Mouse (Mus musculus) lung, postnatal 0 days (tissue): Measurements from ENCODE around the gene Olfr351. TPM values are rescaled to one million over a fixed set of nuclear protein-coding genes. Genes with fewer than 3 reads are reported as not detected.

ENCODE experiments used
- ATAC-seq: fragments of 200-750 bp; cut with Nextera tagmentation; 2 replicates; pipeline ENCODE4 v1.8.0; 2017; ENCODE audit warnings: moderate library complexity
- DNase-seq: peaks from one replicate; pipeline ENCODE4 v3.0.0-alpha.2; 2016; ENCODE audit warnings: low spot score
- H3K27ac ChIP-seq: fragments of 300-500 bp; sonication (generic); 2 replicates; pipeline ENCODE4 v1.5.1; 2014; ENCODE audit warnings: antibody characterized with exemption, mild to moderate bottlenecking, low read length, mixed read lengths
- H3K27me3 ChIP-seq: fragments of 300-500 bp; sonication (generic); replicated peaks from 2 replicates; pipeline ENCODE4 v1.6.1; 2014; ENCODE audit warnings: low read length, mixed read lengths; ENCODE audit not compliant: insufficient read depth
- H3K36me3 ChIP-seq: fragments of 300-500 bp; sonication (generic); 2 replicates; pipeline ENCODE4 v1.6.1; 2014; ENCODE audit warnings: low read length, mixed read lengths; ENCODE audit not compliant: insufficient read depth
- H3K4me1 ChIP-seq: fragments of 300-500 bp; sonication (generic); 2 replicates; pipeline ENCODE4 v1.6.1; 2014; ENCODE audit warnings: antibody characterized with exemption, low read depth, low read length, mixed read lengths; ENCODE audit not compliant: insufficient read depth
- H3K4me2 ChIP-seq: fragments of 300-500 bp; sonication (generic); replicated peaks from 2 replicates; pipeline ENCODE4 v1.6.1; 2014; ENCODE audit warnings: low read depth, mild to moderate bottlenecking, low read length, moderate library complexity, mixed read lengths
- H3K4me3 ChIP-seq: fragments of 300-500 bp; sonication (generic); 2 replicates; pipeline ENCODE4 v1.5.1; 2014; ENCODE audit warnings: low read depth, low read length
- H3K9ac ChIP-seq: fragments of 300-500 bp; sonication (generic); replicated peaks from 2 replicates; pipeline ENCODE4 v1.6.1; 2014; ENCODE audit warnings: low read depth, mild to moderate bottlenecking
- H3K9me3 ChIP-seq: fragments of 300-500 bp; sonication (generic); 2 replicates; pipeline ENCODE4 v1.6.1; 2016; ENCODE audit warnings: low read length, mixed read lengths
- CTCF ChIP-seq: IDR thresholded peaks from 2 replicates; pipeline ENCODE4 v1.5.1; 2016; ENCODE audit warnings: antibody characterized with exemption, mild to moderate bottlenecking
- EP300 ChIP-seq: IDR thresholded peaks from 2 replicates; pipeline ENCODE4 v1.6.1; 2016; ENCODE audit warnings: antibody characterized with exemption, mild to moderate bottlenecking, control low read depth
- WGBS: fragments of 180-500 bp; shearing (Covaris S2); extraction: QIAGEN DNeasy Blood & Tissue Kit; methylation state at CpG from one replicate; pipeline ENCODE4 v1.1.7; 2014; 5-methylcytosine and 5-hydroxymethylcytosine counted together
- polyA plus RNA-seq: library from polyadenylated mRNA; unstranded; fragments of >200 nt; fragmentation: Nextera tagmentation; extraction: Ambion mirVana; gene quantifications from 2 replicates; pipeline ENCODE4 v1.2.1, GENCODE M21; 2015

Gene Olfr351
- polyA plus RNA-seq, result not detected in 2 replicates

- Histone ChIP-seq H3K4me3 (no peak within 1 kb of the TSS), H3K4me1 (no peaks in the 10 kb centered on the region), H3K9me3 (no peaks in the 10 kb centered on the region), H3K36me3 (no peaks in the 10 kb centered on the region), H3K27ac (no peak within 1 kb of the TSS), H3K9ac (no peak within 1 kb of the TSS), H3K27me3 (no peaks in the 10 kb centered on the region), H3K4me2 (no peak within 1 kb of the TSS)
- DNase-seq (no peak), ATAC-seq (no peak)
- 64% methylated on average over 1 of the region's 1 CpGs for WGBS
- TF ChIP-seq EP300 (no peak), CTCF (no peak)
Measured at GRCm38 (mm10) chr2:36862560-36862959, at the start of gene Olfr351. Gene Olfr351, minus strand, starts transcription at chr2:36862660.

GRCm38 (mm10) chr2:36905380-36905779 is 42.9 kb upstream of the Olfr351 start, which contains the start of gene Olfr354:
Gene Olfr354, plus strand, starts transcription at chr2:36905680.
- Histone ChIP-seq H3K9me3 (no peaks in the 10 kb centered on the region), H3K36me3 (no peaks in the 10 kb centered on the region), H3K4me3 (no peak within 1 kb of the TSS), H3K27ac (no peak within 1 kb of the TSS), H3K9ac (no peak within 1 kb of the TSS), H3K4me2 (no peak within 1 kb of the TSS), H3K27me3 (no peaks in the 10 kb centered on the region), H3K4me1 (no peaks in the 10 kb centered on the region)
- TF ChIP-seq EP300 (no peak), CTCF (no peak)
- DNase-seq (no peak), ATAC-seq (no peak)

GRCm38 (mm10) chr2:36897114-36897513 is 34.7 kb upstream of the Olfr351 start:
- Histone ChIP-seq H3K4me3 (no peak overlapping the region), H3K9ac (no peak overlapping the region), H3K27ac (no peak overlapping the region), H3K4me2 (no peak overlapping the region), H3K9me3 (no peaks in the 10 kb centered on the region), H3K36me3 (no peaks in the 10 kb centered on the region), H3K27me3 (no peaks in the 10 kb centered on the region), H3K4me1 (no peaks in the 10 kb centered on the region)
- DNase-seq (no peak), ATAC-seq (no peak)
- TF ChIP-seq CTCF (no peak), EP300 (no peak)

GRCm38 (mm10) chr2:36892836-36893235 is 30.4 kb upstream of the Olfr351 start, which contains the start of gene Olfr353:
Gene Olfr353, minus strand, starts transcription at chr2:36892936.
- ATAC-seq, result no peak
- no peak within 1 kb of the TSS for H3K4me2 ChIP-seq
- no peak for TF ChIP-seq CTCF
- TF ChIP-seq EP300, result no peak
- no peak within 1 kb of the TSS for H3K9ac ChIP-seq
- no peaks in the 10 kb centered on the region for H3K4me1 ChIP-seq
- no peak for DNase-seq
- no peaks in the 10 kb centered on the region for H3K36me3 ChIP-seq
- H3K4me3 ChIP-seq, result no peak within 1 kb of the TSS
- H3K9me3 ChIP-seq, result no peaks in the 10 kb centered on the region
- no peaks in the 10 kb centered on the region for H3K27me3 ChIP-seq
- no peak within 1 kb of the TSS for H3K27ac ChIP-seq

- no peak for ATAC-seq
- no peaks in the 10 kb centered on the region for H3K27me3 ChIP-seq
- no peak within 1 kb of the TSS for H3K9ac ChIP-seq
- no peaks in the 10 kb centered on the region for H3K4me1 ChIP-seq
- H3K9me3 ChIP-seq, result no peaks in the 10 kb centered on the region
- H3K36me3 ChIP-seq, result no peaks in the 10 kb centered on the region
- WGBS, result 74% methylated on average over 1 of the region's 1 CpGs
- no peak within 1 kb of the TSS for H3K27ac ChIP-seq
- DNase-seq, result no peak
- H3K4me3 ChIP-seq, result no peak within 1 kb of the TSS
- no peak within 1 kb of the TSS for H3K4me2 ChIP-seq
- no peak for TF ChIP-seq CTCF
- no peak for TF ChIP-seq EP300
Measured at GRCm38 (mm10) chr2:36868160-36868559, 5.7 kb upstream of the Olfr351 start, which contains the start of gene Olfr352. Gene Olfr352, plus strand, starts transcription at chr2:36868460.

GRCm38 (mm10) chr2:36846010-36846409 is 16.4 kb downstream of the Olfr351 start, which contains the start of gene Olfr350:
Gene Olfr350, plus strand, starts transcription at chr2:36846310.
- Histone ChIP-seq H3K4me3 (no peak within 1 kb of the TSS), H3K4me1 (no peaks in the 10 kb centered on the region), H3K27me3 (no peaks in the 10 kb centered on the region), H3K9ac (no peak within 1 kb of the TSS), H3K9me3 (no peaks in the 10 kb centered on the region), H3K4me2 (no peak within 1 kb of the TSS), H3K27ac (no peak within 1 kb of the TSS), H3K36me3 (no peaks in the 10 kb centered on the region)
- no peak for ATAC-seq
- no peak for DNase-seq
- no peak for TF ChIP-seq CTCF
- no peak for TF ChIP-seq EP300
- WGBS, result 77% methylated on average over 1 of the region's 1 CpGs

- no peak within 1 kb of the TSS for H3K4me2 ChIP-seq
- H3K4me1 ChIP-seq, result no peaks in the 10 kb centered on the region
- H3K9me3 ChIP-seq, result no peaks in the 10 kb centered on the region
- H3K27me3 ChIP-seq, result no peaks in the 10 kb centered on the region
- no peaks in the 10 kb centered on the region for H3K36me3 ChIP-seq
- WGBS, result 47% methylated on average over 1 of the region's 1 CpGs
- TF ChIP-seq EP300 (no peak), CTCF (no peak)
- DNase-seq, result no peak
- H3K9ac ChIP-seq, result no peak within 1 kb of the TSS
- H3K27ac ChIP-seq, result no peak within 1 kb of the TSS
- H3K4me3 ChIP-seq, result no peak within 1 kb of the TSS
- ATAC-seq, result no peak
Measured at GRCm38 (mm10) chr2:36816932-36817331, 45.5 kb downstream of the Olfr351 start, which contains the start of gene Olfr3. Gene Olfr3, minus strand, starts transcription at chr2:36817032.

Other genes starting within 250 kb of the Olfr351 start
- gene Olfr345, start 222.6 kb downstream of the Olfr351 start, polyA plus RNA-seq, result not detected in 2 replicates
- not detected in 2 replicates for gene Olfr346, start 176.9 kb downstream of the Olfr351 start, polyA plus RNA-seq
- not detected in 2 replicates for gene Olfr347, start 130.8 kb downstream of the Olfr351 start, polyA plus RNA-seq
- gene Olfr348, start 78.4 kb downstream of the Olfr351 start, polyA plus RNA-seq, result not detected in 2 replicates
- not detected in 2 replicates for gene Olfr50, start 72.1 kb downstream of the Olfr351 start, polyA plus RNA-seq
- not detected in 2 replicates for gene Olfr3, start 45.6 kb downstream of the Olfr351 start, polyA plus RNA-seq
- not detected in 2 replicates for gene Olfr350, start 16.4 kb downstream of the Olfr351 start, polyA plus RNA-seq
- gene Olfr352, start 5.8 kb upstream of the Olfr351 start, polyA plus RNA-seq, result not detected in 2 replicates
- gene Olfr353, start 30.3 kb upstream of the Olfr351 start, polyA plus RNA-seq, result not detected in 2 replicates
- not detected in 2 replicates for gene Olfr354, start 43.0 kb upstream of the Olfr351 start, polyA plus RNA-seq
- not detected in 2 replicates for gene Olfr355, start 66.2 kb upstream of the Olfr351 start, polyA plus RNA-seq
- gene Olfr356, start 74.5 kb upstream of the Olfr351 start, polyA plus RNA-seq, result not detected in 2 replicates
- gene Olfr357, start 131.2 kb upstream of the Olfr351 start, polyA plus RNA-seq, result not detected in 2 replicates
- not detected in 2 replicates for gene Olfr358, start 146.7 kb upstream of the Olfr351 start, polyA plus RNA-seq
- not detected in 2 replicates for gene Olfr360, start 203.1 kb upstream of the Olfr351 start, polyA plus RNA-seq
- not detected in 2 replicates for gene Olfr361, start 226.6 kb upstream of the Olfr351 start, polyA plus RNA-seq